Mouse (Mus musculus) liver, embryonic 13.5 days (tissue): ENCODE results near the gene Ap1s3. TPM values are rescaled to one million over a fixed set of nuclear protein-coding genes. Genes with fewer than 3 reads are reported as not detected.
"Not testable (repeated sequence)": the region's sequence is repeated elsewhere in the genome, so short reads cannot be mapped to it uniquely, and the experiment has no call there.

Source experiments
- ATAC-seq: fragments of 200-750 bp; cut with Nextera tagmentation; 2 replicates; pipeline ENCODE4 v1.8.0; 2017; ENCODE audit warnings: low read depth, mild to moderate bottlenecking, moderate number of reproducible peaks, moderate library complexity
- DNase-seq: peaks from one replicate; pipeline ENCODE4 v3.0.0; 2022
- H3K27ac ChIP-seq: fragments of 300-500 bp; sonication (generic); 2 replicates; pipeline ENCODE4 v1.5.1; 2015; ENCODE audit warnings: moderate library complexity, mild to moderate bottlenecking, inconsistent platforms
- H3K27me3 ChIP-seq: fragments of 300-500 bp; sonication (generic); 2 replicates; pipeline ENCODE4 v1.6.1; 2015; ENCODE audit warnings: mild to moderate bottlenecking, inconsistent platforms
- H3K36me3 ChIP-seq: fragments of 300-500 bp; sonication (generic); 2 replicates; pipeline ENCODE4 v1.6.1; 2015; ENCODE audit warnings: mild to moderate bottlenecking, inconsistent platforms
- H3K4me1 ChIP-seq: fragments of 300-500 bp; sonication (generic); replicated peaks from 2 replicates; pipeline ENCODE4 v1.6.1; 2015; ENCODE audit warnings: inconsistent platforms
- H3K4me2 ChIP-seq: fragments of 300-500 bp; sonication (generic); 2 replicates; pipeline ENCODE4 v1.6.1; 2015; ENCODE audit warnings: inconsistent platforms, mild to moderate bottlenecking, moderate library complexity
- H3K4me3 ChIP-seq: fragments of 300-500 bp; sonication (generic); replicated peaks from 2 replicates; pipeline ENCODE4 v1.5.1; 2015; ENCODE audit warnings: mild to moderate bottlenecking, inconsistent platforms
- H3K9ac ChIP-seq: fragments of 300-500 bp; sonication (generic); 2 replicates; pipeline ENCODE4 v1.6.1; 2015; ENCODE audit warnings: mild to moderate bottlenecking, inconsistent platforms
- H3K9me3 ChIP-seq: fragments of 300-500 bp; sonication (generic); replicated peaks from 2 replicates; pipeline ENCODE4 v1.6.1; 2016; ENCODE audit warnings: inconsistent platforms
- WGBS: fragments of 180-500 bp; shearing (Covaris S2); methylation state at CpG from one replicate; pipeline ENCODE4 v1.1.7; 2015; ENCODE audit not compliant: insufficient replicate concordance; 5-methylcytosine and 5-hydroxymethylcytosine counted together
- polyA plus RNA-seq: library from polyadenylated mRNA; unstranded; fragments of >200 nt; fragmentation: Nextera tagmentation; extraction: Ambion mirVana; gene quantifications from 2 replicates; pipeline ENCODE4 v1.2.1, GENCODE M21; 2015

Gene Ap1s3
- polyA plus RNA-seq, 1 experiment from 2014 or later: 0.23 TPM

DNA sequence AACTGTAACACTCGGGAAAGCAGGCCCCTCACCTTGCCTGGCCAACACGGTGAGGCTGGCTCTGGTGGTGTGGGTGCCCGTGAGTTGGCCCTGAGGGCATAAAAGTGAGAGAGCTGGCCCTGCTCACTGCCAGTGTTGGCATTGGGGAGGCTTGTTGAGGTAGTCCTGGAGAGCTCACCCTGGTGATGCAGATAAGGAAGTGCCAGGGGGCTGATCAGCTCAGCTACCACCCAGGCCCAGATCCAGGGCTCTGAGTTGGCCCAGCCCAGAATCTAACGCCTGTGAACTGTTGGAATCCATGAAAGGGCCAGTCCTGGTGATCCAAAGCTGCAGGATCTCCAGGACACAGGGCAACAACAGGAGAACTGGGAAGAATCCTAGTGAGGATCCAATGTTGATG, 40.3 kb downstream of the Ap1s3 start:
- Histone ChIP-seq H3K4me3 (no peak overlapping the region), H3K27me3 (no peaks in the 10 kb centered on the region), H3K9me3 (no peaks in the 10 kb centered on the region), H3K4me1 (no peaks in the 10 kb centered on the region), H3K27ac (no peak overlapping the region), H3K4me2 (no peak overlapping the region), H3K36me3 (no peaks in the 10 kb centered on the region), H3K9ac (no peak overlapping the region)
- 76% methylated on average over 4 of the region's 4 CpGs for WGBS
- DNase-seq (no peak), ATAC-seq (no peak)

DNA sequence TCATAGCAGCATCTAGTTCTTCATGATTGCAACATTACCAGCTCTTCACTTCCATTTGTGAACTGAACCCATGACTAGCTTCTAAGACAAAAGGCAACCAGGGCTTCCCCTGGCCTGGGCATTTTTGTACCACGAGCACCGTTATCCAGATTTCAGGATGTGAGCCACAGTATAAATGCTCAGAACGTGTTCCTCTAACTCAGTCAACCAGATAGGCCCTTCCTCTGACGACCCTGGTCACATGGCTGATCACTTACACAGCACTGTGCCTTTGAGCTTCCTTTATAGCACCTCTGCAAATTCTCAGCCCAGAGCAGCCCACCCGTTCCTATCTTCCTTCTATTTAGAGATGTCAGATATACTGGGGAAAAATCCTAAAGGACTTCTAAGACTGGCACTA, 42.0 kb downstream of the Ap1s3 start:
- WGBS: 40% methylated on average over 5 of the region's 5 CpGs
- no peak for DNase-seq
- Histone ChIP-seq H3K27ac (no peak overlapping the region), H3K9ac (no peak overlapping the region), H3K4me2 (no peak overlapping the region), H3K36me3 (no peaks in the 10 kb centered on the region), H3K4me1 (no peaks in the 10 kb centered on the region), H3K27me3 (no peaks in the 10 kb centered on the region), H3K9me3 (no peaks in the 10 kb centered on the region), H3K4me3 (no peak overlapping the region)
- ATAC-seq: no peak

DNA sequence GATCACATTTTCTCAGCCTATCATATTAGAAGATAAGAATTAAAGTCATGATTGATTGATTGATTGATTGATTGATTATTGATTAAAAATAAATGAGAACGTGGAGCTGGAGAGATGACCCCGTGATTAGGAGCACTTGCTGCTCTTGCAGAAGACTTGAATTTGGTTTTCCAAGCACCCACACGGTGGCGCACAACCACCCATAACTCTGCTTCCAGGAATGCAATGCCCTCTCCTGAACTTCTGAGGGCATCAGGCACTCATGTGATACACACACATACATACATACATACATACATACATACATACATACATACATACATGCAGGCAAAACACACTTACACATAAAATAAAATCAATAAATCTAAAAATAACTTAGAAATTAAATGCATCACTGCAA, 45.6 kb downstream of the Ap1s3 start:
- Histone ChIP-seq H3K4me3 (no peak overlapping the region), H3K9me3 (no peaks in the 10 kb centered on the region), H3K27me3 (no peaks in the 10 kb centered on the region), H3K4me2 (no peak overlapping the region), H3K36me3 (no peaks in the 10 kb centered on the region), H3K9ac (no peak overlapping the region), H3K4me1 (no peaks in the 10 kb centered on the region), H3K27ac (no peak overlapping the region)
- ATAC-seq (no peak), DNase-seq (no peak)
- WGBS: 46% methylated on average over 4 of the region's 4 CpGs

DNA sequence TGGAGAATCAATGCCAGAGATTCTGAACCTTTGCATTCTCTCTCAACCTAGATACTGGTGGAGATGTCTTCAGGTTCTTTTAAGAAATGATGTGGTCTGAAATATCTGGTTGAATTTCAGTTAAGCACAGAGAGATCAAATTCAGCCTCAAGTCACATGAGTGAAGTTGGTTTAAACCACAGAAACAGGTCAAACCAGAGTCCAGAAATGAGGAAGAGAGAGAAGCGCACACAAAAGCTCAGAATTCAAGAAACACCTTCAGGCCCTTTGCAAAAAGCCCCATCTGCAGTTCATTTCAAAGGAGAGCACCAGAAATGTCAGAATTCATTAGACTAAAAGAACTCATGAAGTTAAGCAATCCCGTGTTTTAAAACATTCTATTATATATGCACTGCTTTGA, 52.3 kb downstream of the Ap1s3 start:
- no peak for ATAC-seq
- H3K36me3 ChIP-seq: peaks cover 7% of the 10 kb centered on the region; the same call in 1 of the 2 replicates
- H3K4me3 ChIP-seq: no peak overlapping the region
- 68% methylated on average over 2 of the region's 2 CpGs for WGBS
- H3K27ac ChIP-seq: no peak overlapping the region
- H3K27me3 ChIP-seq: no peaks in the 10 kb centered on the region
- peaks cover 6% of the 10 kb centered on the region for H3K9me3 ChIP-seq
- no peak overlapping the region for H3K4me2 ChIP-seq
- no peak for DNase-seq
- no peak overlapping the region for H3K9ac ChIP-seq
- no peaks in the 10 kb centered on the region for H3K4me1 ChIP-seq

DNA sequence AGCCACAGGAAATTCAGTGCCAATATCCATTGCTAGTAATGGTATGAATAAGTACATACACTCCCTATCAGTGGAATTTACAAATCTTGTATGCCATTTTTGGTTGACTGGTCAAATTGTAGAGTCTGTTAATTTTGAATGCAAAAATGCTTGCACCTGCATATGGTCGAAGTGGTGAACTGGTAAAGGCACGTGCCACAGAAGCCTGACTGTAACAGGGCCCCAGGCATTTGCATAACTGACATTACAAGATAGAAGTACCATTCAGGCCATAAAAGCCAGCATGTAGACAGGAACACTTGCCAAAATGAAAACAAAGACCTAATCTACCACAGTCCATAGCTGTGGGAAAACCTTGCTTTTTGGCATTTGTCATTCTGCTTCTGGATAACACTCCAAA, 55.3 kb downstream of the Ap1s3 start:
- WGBS: 78% methylated on average over 2 of the region's 2 CpGs
- Histone ChIP-seq H3K27ac (no peak overlapping the region), H3K4me1 (no peaks in the 10 kb centered on the region), H3K4me3 (no peak overlapping the region), H3K27me3 (no peaks in the 10 kb centered on the region), H3K4me2 (no peak overlapping the region), H3K9me3 (peaks cover 7% of the 10 kb centered on the region), H3K36me3 (peaks cover 8% of the 10 kb centered on the region; the same call in 1 of the 2 replicates), H3K9ac (no peak overlapping the region)
- no peak for ATAC-seq
- no peak for DNase-seq

DNA sequence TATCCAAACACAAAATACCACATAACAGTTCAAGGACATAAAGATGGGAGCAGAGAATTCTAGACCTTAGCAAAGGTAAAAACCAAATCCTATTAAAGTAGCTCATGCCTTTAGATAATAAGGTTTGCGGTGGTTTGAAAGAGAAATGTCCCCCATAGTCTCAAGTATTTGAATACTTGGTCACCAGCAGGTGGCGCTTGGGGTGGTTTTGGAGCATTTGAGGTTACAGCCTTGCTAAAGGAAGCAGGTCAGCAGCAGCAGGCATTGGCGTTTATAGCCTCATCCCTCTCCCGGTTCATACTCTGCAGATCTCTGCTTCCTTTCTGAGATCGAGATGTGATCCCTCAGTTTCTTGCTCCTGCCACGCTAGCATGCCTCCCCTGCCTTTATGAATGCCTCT, 57.3 kb downstream of the Ap1s3 start:
- Histone ChIP-seq H3K9ac (no peak overlapping the region), H3K9me3 (peaks cover 7% of the 10 kb centered on the region), H3K27ac (no peak overlapping the region), H3K36me3 (peaks cover 8% of the 10 kb centered on the region; the same call in 1 of the 2 replicates), H3K4me3 (no peak overlapping the region), H3K4me2 (no peak overlapping the region), H3K27me3 (no peaks in the 10 kb centered on the region), H3K4me1 (no peaks in the 10 kb centered on the region)
- 76% methylated on average over 6 of the region's 6 CpGs for WGBS
- ATAC-seq (no peak), DNase-seq (no peak)

DNA sequence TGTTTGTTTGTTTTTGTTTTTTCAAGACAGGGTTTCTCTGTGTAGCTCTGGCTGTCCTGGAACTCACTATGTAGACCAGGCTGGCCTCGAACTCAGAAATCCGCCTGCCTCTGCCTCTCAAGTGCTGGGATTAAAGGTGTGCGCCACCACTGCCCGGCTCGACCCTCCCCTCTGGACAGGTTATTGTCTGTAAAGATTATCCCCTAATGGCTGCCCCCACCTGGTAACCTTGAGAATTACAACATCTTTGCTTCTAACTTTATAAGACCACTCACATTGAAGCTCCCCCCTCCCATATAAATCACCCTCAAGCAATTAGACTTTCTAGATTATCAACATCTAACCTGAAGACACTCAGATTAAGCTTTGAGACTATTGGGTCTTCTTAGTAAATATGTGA, 60.5 kb downstream of the Ap1s3 start:
- not testable (repeated sequence) for H3K4me1 ChIP-seq, H3K9me3 ChIP-seq, ATAC-seq, H3K4me3 ChIP-seq, H3K4me2 ChIP-seq, DNase-seq, H3K27ac ChIP-seq, H3K9ac ChIP-seq, H3K36me3 ChIP-seq, H3K27me3 ChIP-seq
- WGBS: 87% methylated on average over 5 of the region's 5 CpGs

DNA sequence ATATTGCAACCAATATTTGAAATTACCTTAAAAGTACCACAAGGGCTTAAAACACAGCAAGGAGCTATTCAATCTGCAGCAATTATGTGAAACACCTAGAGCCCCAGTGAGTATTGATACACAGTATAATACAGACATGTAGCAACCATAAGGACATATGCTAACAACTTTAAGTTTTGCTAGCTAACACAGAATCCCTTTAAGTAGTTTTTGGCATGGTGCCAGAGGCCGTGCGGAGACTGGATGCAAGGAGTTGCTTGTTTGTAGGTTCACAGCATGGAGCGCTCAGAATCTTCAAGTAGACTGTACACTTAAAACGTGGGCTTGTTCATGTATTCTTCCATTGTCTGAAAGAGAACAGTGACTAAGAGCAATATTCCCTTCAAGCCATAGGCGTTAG, 62.9 kb downstream of the Ap1s3 start:
- WGBS: 69% methylated on average over 5 of the region's 5 CpGs
- not testable (repeated sequence) for H3K4me2 ChIP-seq, H3K27ac ChIP-seq, DNase-seq, H3K9ac ChIP-seq, H3K4me3 ChIP-seq, ATAC-seq, H3K36me3 ChIP-seq, H3K9me3 ChIP-seq, H3K4me1 ChIP-seq, H3K27me3 ChIP-seq

DNA sequence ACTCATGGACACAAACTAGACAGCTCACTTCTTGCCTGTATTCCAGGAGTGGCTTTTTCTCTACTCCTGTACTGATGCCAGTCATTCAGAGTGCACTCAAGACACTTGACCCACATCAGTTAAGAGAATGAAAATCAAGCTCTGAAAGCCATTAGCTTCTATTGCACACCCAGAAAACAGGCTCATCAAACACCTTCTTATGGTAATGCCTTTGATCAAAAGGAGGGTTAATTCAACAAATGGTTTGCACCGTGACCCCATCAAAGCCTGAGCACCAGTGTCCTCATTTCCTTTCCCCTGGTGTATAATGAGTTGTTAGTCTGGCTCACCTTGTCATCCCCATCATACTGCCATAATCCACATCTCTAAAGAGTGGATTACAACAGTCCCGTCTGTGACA, 69.3 kb downstream of the Ap1s3 start:
- WGBS: 59% methylated on average over 2 of the region's 2 CpGs
- Histone ChIP-seq H3K4me1 (no peaks in the 10 kb centered on the region), H3K27me3 (no peaks in the 10 kb centered on the region), H3K4me2 (no peak overlapping the region), H3K9me3 (no peaks in the 10 kb centered on the region), H3K4me3 (no peak overlapping the region), H3K27ac (no peak overlapping the region), H3K9ac (no peak overlapping the region), H3K36me3 (no peaks in the 10 kb centered on the region)
- ATAC-seq: no peak
- DNase-seq: no peak

DNA sequence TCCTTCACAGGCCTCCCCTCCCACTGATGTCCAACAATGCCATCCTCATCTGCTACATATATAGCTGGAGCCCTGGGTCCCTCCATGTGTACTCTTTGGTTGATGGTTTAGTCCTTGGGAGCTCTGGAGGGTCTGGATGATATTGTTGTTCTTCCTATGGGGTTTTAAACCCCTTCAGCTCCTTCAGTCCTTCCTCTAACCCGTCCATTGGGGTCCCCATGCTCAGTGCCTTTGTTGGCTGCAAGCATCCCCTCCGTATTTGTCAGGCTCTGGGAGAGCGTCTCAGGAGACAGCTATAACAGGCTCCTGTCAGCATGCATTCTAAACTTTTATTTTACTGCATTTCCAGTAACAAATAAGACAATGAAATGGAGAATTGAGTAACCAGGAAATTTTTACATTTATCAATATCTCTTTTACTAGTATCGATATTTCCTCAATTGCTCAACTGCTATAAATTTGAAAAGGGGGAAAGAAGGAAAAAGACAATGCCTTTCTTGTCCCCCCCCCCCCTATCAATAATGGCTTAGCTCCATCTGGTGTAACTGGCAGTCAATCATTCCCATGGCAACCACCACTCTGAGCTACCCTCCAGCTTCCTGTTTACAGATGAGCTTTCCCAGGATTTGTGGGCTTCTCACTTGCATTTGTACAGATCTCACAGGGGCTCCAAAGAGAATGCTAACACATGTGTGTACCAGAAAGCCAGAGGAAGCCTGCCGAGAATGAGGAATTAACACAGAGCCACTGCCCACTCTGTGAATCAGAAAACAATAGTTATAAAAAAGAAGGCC, 73.2 kb downstream of the Ap1s3 start:
- no peaks in the 10 kb centered on the region for H3K36me3 ChIP-seq
- no peaks in the 10 kb centered on the region for H3K9me3 ChIP-seq
- 45% methylated on average over 5 of the region's 5 CpGs for WGBS
- H3K9ac ChIP-seq: no peak overlapping the region
- DNase-seq (no peak), ATAC-seq (no peak)
- no peak overlapping the region for H3K4me2 ChIP-seq
- H3K4me1 ChIP-seq: no peaks in the 10 kb centered on the region
- H3K4me3 ChIP-seq: no peak overlapping the region
- H3K27me3 ChIP-seq: no peaks in the 10 kb centered on the region
- H3K27ac ChIP-seq: no peak overlapping the region

DNA sequence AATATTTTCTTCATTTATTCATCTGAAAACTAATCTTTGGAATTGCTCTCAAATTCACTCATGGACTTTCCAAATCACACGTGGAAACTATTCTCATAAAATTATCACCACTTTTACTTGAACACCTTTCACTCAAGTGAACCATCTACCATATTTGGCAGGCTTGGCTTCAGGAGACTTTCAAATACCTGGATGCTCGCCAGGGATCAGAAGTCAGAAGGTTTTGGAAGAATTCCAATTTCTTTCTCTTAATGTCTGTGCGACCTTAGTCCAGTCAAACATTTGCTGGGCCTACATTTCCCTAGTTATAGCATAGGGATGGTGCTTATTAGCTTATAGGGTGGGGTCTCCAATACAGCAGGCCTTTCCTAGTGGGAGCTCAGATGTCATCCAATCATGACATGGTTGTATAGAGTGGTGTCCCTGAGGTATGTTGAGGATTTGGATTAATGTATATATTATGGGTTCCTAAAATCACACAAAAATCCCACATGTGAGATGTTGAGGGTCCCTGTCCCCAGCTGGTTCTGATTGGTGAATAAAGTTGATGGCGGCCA, 79.0 kb downstream of the Ap1s3 start:
- no peaks in the 10 kb centered on the region for H3K36me3 ChIP-seq
- H3K4me1 ChIP-seq: no peaks in the 10 kb centered on the region
- H3K4me2 ChIP-seq: no peak overlapping the region
- ATAC-seq (no peak), DNase-seq (no peak)
- no peak overlapping the region for H3K27ac ChIP-seq
- no peak overlapping the region for H3K4me3 ChIP-seq
- no peak overlapping the region for H3K9ac ChIP-seq
- 56% methylated on average over 4 of the region's 4 CpGs for WGBS
- no peaks in the 10 kb centered on the region for H3K9me3 ChIP-seq
- no peaks in the 10 kb centered on the region for H3K27me3 ChIP-seq

DNA sequence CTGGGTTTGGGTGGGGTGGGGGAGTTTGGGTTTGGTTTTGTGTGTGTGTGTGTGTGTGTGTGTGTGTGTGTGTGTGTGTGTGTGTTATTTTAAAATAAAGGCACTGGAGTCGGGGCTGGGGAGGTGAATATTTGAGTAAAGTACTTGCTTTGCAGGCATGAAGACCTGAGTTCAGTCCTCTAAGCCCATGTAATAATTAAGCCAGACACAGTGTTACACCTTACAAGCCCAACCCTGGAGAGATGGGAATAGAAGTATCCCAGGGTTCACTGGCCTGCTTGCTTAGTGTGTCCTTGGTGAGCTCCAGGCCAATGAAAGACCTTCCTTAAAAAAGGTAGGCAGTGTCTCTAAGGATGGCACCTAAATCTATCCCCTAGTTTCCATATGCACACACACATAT, 80.7 kb downstream of the Ap1s3 start:
- 33% methylated on average over 1 of the region's 1 CpGs for WGBS

More for the DNA sequence above, 80.7 kb downstream of the Ap1s3 start:
- Histone ChIP-seq H3K4me2 (no peak overlapping the region), H3K4me1 (no peaks in the 10 kb centered on the region), H3K27ac (no peak overlapping the region), H3K9me3 (no peaks in the 10 kb centered on the region), H3K27me3 (no peaks in the 10 kb centered on the region), H3K4me3 (no peak overlapping the region), H3K9ac (no peak overlapping the region), H3K36me3 (no peaks in the 10 kb centered on the region)
- ATAC-seq (no peak), DNase-seq (no peak)
